Mouse (Mus musculus): ENCODE measurements around the gene Pdcd1lg2. TPM values are rescaled to one million over a fixed set of nuclear protein-coding genes. Genes with fewer than 3 reads are reported as not detected.

Pdcd1lg2 gene
- polyA plus RNA-seq (2015; fragmentation: Nextera tagmentation; extraction: Ambion mirVana): not detected in 2 replicates

DNA sequence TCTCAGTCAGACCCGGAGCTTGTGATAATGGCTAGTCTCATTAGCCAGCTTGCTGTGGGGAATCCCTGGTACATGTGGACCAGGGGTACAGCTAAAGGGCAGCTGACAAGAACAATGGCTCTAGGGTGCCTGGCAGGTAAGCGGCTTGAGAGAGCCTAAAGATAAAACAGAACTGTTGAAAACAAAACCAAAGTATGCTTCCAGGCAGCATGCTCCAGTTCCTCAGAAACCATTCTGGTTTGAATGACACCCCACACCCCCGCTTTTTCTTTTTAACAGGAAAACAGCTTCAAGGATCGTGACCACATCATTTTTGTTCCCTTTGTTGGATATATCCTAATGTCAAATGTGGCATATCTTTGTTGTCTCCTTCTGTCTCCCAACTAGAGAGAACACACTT lies at the start of gene Pdcd1lg2:
Gene Pdcd1lg2, plus strand, starts transcription at position 301 of the 400 bp plus-strand sequence.
- Histone ChIP-seq H3K36me3 (ENCODE audit: control insufficient read depth, insufficient read depth, low read length) (no peaks in the 10 kb centered on the region), H3K27me3 (ENCODE audit: control insufficient read depth, insufficient read depth, low read depth, low read length) (no peaks in the 10 kb centered on the region), H3K4me1 (ENCODE audit: control insufficient read depth, insufficient read depth, low read length) (no peaks in the 10 kb centered on the region), H3K4me2 (ENCODE audit: low read length) (no peak within 1 kb of the TSS), H3K4me3 (ENCODE audit: low read depth, low read length) (no peak within 1 kb of the TSS), H3K9me3 (replicated peaks; ENCODE audit: control insufficient read depth, low read length, poor library complexity, severe bottlenecking) (no peaks in the 10 kb centered on the region), H3K27ac (ENCODE audit: low read length) (no peak within 1 kb of the TSS), H3K9ac (ENCODE audit: low read depth, low read length) (no peak within 1 kb of the TSS)
- ATAC-seq: no peak
- WGBS: 80% methylated on average over 4 of the region's 4 CpGs

GRCm38 (mm10) chr19:29361468-29362130 lies 49.1 kb upstream of the Pdcd1lg2 start:
- no peaks in the 10 kb centered on the region for H3K36me3 ChIP-seq (ENCODE audit: control insufficient read depth, insufficient read depth, low read length)
- peak overlapping the region; percentile 67 for H3K4me3 ChIP-seq (ENCODE audit: low read depth, low read length)
- H3K9ac ChIP-seq (ENCODE audit: low read depth, low read length): peak overlapping the region; percentile 80
- H3K27ac ChIP-seq (ENCODE audit: low read length): peak overlapping the region; percentile 75
- H3K27me3 ChIP-seq (ENCODE audit: control insufficient read depth, insufficient read depth, low read depth, low read length): no peaks in the 10 kb centered on the region
- H3K4me2 ChIP-seq (ENCODE audit: low read length): peak overlapping the region; percentile 63
- H3K9me3 ChIP-seq (replicated peaks; ENCODE audit: control insufficient read depth, low read length, poor library complexity, severe bottlenecking): no peaks in the 10 kb centered on the region
- peak; percentile 100 for ATAC-seq
- 2% methylated on average over 33 of the region's 33 CpGs for WGBS
- peaks cover 18% of the 10 kb centered on the region for H3K4me1 ChIP-seq (ENCODE audit: control insufficient read depth, insufficient read depth, low read length)

DNA sequence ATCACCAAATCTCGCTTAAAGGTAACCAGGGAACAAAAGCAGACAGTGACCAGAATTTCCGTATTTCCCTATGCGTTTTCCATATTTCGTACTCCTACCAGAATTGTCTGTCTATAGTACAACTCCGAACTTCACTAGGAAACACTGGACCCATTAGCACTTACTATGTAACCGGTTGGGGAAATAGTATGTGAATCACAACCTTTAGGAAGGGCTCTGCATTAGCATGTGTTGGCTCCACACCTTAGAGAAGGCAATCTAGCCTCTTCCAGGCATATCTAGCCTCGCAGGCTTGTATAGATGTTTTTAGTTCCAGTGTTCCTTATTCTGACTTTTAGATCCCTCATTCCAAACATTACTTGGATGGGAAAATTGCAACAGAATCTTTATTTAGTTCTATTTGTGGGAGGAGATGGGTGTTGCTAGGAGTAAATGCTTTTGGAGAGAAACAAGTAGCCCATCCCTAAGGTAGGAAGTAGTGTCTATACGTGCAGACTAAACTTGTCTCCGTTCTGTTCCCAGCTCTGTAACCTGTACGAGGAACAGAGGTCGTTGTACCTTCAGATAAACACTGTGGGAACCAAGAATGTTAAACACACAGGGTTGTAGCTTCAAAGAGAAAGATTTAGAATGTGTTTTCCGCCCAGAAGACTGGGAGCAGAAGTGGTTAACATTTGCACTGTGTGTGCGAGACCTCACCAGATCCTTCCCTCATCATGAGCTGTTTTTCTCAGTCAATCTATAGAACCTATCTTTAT lies 48.4 kb upstream of the Pdcd1lg2 start:
- peak overlapping the region; percentile 75 for H3K27ac ChIP-seq (ENCODE audit: low read length)
- 49% methylated on average over 13 of the region's 13 CpGs for WGBS
- peak overlapping the region; percentile 80 for H3K9ac ChIP-seq (ENCODE audit: low read depth, low read length)
- peak; percentile 61; the same call in 1 of the 2 replicates for ATAC-seq
- peak overlapping the region; percentile 67 for H3K4me3 ChIP-seq (ENCODE audit: low read depth, low read length)
- no peaks in the 10 kb centered on the region for H3K9me3 ChIP-seq (replicated peaks; ENCODE audit: control insufficient read depth, low read length, poor library complexity, severe bottlenecking)
- peaks cover 24% of the 10 kb centered on the region for H3K4me1 ChIP-seq (ENCODE audit: control insufficient read depth, insufficient read depth, low read length)
- H3K4me2 ChIP-seq (ENCODE audit: low read length): peak overlapping the region; percentile 63
- no peaks in the 10 kb centered on the region for H3K27me3 ChIP-seq (ENCODE audit: control insufficient read depth, insufficient read depth, low read depth, low read length)
- no peaks in the 10 kb centered on the region for H3K36me3 ChIP-seq (ENCODE audit: control insufficient read depth, insufficient read depth, low read length)

GRCm38 (mm10) chr19:29363557-29363956 lies 47.2 kb upstream of the Pdcd1lg2 start:
- no peak overlapping the region for H3K4me3 ChIP-seq (ENCODE audit: low read depth, low read length)
- WGBS: 93% methylated on average over 7 of the region's 7 CpGs
- no peak for ATAC-seq
- no peaks in the 10 kb centered on the region for H3K36me3 ChIP-seq (ENCODE audit: control insufficient read depth, insufficient read depth, low read length)
- no peak overlapping the region for H3K27ac ChIP-seq (ENCODE audit: low read length)
- H3K4me2 ChIP-seq (ENCODE audit: low read length): no peak overlapping the region
- peaks cover 25% of the 10 kb centered on the region for H3K4me1 ChIP-seq (ENCODE audit: control insufficient read depth, insufficient read depth, low read length)
- H3K27me3 ChIP-seq (ENCODE audit: control insufficient read depth, insufficient read depth, low read depth, low read length): no peaks in the 10 kb centered on the region
- no peak overlapping the region for H3K9ac ChIP-seq (ENCODE audit: low read depth, low read length)
- H3K9me3 ChIP-seq (replicated peaks; ENCODE audit: control insufficient read depth, low read length, poor library complexity, severe bottlenecking): no peaks in the 10 kb centered on the region

GRCm38 (mm10) chr19:29364076-29364475 lies 46.6 kb upstream of the Pdcd1lg2 start:
- Histone ChIP-seq H3K27me3 (ENCODE audit: control insufficient read depth, insufficient read depth, low read depth, low read length) (no peaks in the 10 kb centered on the region), H3K4me2 (ENCODE audit: low read length) (no peak overlapping the region), H3K9ac (ENCODE audit: low read depth, low read length) (no peak overlapping the region), H3K4me3 (ENCODE audit: low read depth, low read length) (no peak overlapping the region), H3K9me3 (replicated peaks; ENCODE audit: control insufficient read depth, low read length, poor library complexity, severe bottlenecking) (no peaks in the 10 kb centered on the region), H3K27ac (ENCODE audit: low read length) (no peak overlapping the region), H3K4me1 (ENCODE audit: control insufficient read depth, insufficient read depth, low read length) (peaks cover 25% of the 10 kb centered on the region), H3K36me3 (ENCODE audit: control insufficient read depth, insufficient read depth, low read length) (no peaks in the 10 kb centered on the region)
- ATAC-seq: no peak
- WGBS: 85% methylated on average over 5 of the region's 5 CpGs

DNA sequence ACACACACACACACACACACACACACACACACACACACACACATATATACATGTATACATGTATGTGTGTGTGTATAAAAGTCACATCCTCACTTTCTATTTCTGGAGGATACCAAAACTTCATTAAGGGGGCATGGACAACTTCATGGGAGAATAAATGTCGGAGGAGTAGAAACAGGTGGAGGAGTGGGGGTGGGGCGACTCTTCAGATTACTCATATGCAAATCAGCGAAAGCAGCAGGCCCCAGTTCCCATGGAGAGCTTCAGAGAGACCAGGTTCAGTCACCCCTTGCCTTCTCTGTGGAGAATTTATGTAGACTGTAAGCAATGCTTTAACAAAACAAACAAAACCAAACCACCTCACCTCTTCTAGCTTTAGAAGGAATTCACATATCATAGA lies 45.6 kb upstream of the Pdcd1lg2 start:
- H3K9me3 ChIP-seq (replicated peaks; ENCODE audit: control insufficient read depth, low read length, poor library complexity, severe bottlenecking): no peaks in the 10 kb centered on the region
- 20% methylated on average over 3 of the region's 3 CpGs for WGBS
- no peak for ATAC-seq
- no peak overlapping the region for H3K9ac ChIP-seq (ENCODE audit: low read depth, low read length)
- H3K4me3 ChIP-seq (ENCODE audit: low read depth, low read length): no peak overlapping the region
- H3K4me2 ChIP-seq (ENCODE audit: low read length): no peak overlapping the region
- H3K27ac ChIP-seq (ENCODE audit: low read length): no peak overlapping the region
- H3K4me1 ChIP-seq (ENCODE audit: control insufficient read depth, insufficient read depth, low read length): peaks cover 21% of the 10 kb centered on the region
- H3K36me3 ChIP-seq (ENCODE audit: control insufficient read depth, insufficient read depth, low read length): no peaks in the 10 kb centered on the region
- no peaks in the 10 kb centered on the region for H3K27me3 ChIP-seq (ENCODE audit: control insufficient read depth, insufficient read depth, low read depth, low read length)

GRCm38 (mm10) chr19:29366226-29366968 lies 44.3 kb upstream of the Pdcd1lg2 start:
- H3K4me2 ChIP-seq (ENCODE audit: low read length): peak overlapping the region; percentile 86
- H3K4me1 ChIP-seq (ENCODE audit: control insufficient read depth, insufficient read depth, low read length): peaks cover 9% of the 10 kb centered on the region; the same call in 1 of the 2 replicates
- H3K27ac ChIP-seq (ENCODE audit: low read length): no peak overlapping the region
- H3K36me3 ChIP-seq (ENCODE audit: control insufficient read depth, insufficient read depth, low read length): no peaks in the 10 kb centered on the region
- H3K9ac ChIP-seq (ENCODE audit: low read depth, low read length): no peak overlapping the region
- no peaks in the 10 kb centered on the region for H3K9me3 ChIP-seq (replicated peaks; ENCODE audit: control insufficient read depth, low read length, poor library complexity, severe bottlenecking)
- no peaks in the 10 kb centered on the region for H3K27me3 ChIP-seq (ENCODE audit: control insufficient read depth, insufficient read depth, low read depth, low read length)
- peak overlapping the region; percentile 46 for H3K4me3 ChIP-seq (ENCODE audit: low read depth, low read length)
- 63% methylated on average over 20 of the region's 20 CpGs for WGBS
- no peak for ATAC-seq

DNA sequence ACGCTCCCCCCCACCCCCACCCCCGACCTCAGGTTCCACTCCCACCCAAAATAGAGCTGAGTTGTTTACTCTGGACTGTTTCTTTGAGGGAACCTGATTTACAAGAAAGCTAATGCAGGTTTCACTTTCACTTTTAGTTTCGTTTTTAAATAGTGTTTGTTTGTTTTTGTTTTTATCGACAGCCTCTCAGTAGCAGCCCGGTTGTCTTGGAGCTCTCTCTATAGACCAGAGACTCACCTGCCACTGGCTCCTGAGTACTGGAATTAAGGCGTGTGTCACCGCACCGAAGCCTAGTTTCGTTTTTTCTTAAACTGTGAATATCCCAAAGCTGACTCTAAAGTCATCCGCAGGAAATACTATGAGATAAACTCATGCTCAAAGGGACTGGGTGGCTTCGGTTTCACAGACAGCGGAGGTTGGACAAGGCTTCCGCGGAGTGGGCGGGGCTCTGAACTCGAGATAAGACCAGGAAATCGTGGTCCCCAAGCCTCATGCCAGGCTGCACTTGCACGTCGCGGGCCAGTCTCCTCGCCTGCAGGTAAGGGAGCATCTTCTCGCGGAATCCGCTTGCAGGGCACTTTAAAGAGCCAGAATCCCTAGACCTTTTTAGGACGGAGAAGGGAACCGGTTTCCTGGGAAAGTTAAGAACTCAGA lies 43.6 kb upstream of the Pdcd1lg2 start, which contains the start of the genes Plgrkt and Cd274:
Gene Plgrkt, minus strand, starts transcription at position 422 of the 654 bp plus-strand sequence.
Gene Cd274, plus strand, starts transcription at position 487 of the 654 bp plus-strand sequence.
- 6% methylated on average over 26 of the region's 26 CpGs for WGBS
- Histone ChIP-seq H3K36me3 (ENCODE audit: control insufficient read depth, insufficient read depth, low read length) (no peaks in the 10 kb centered on the region), H3K9me3 (replicated peaks; ENCODE audit: control insufficient read depth, low read length, poor library complexity, severe bottlenecking) (no peaks in the 10 kb centered on the region), H3K4me2 (ENCODE audit: low read length) (peak within 1 kb of the TSS; percentile 86), H3K27ac (ENCODE audit: low read length) (no peak within 1 kb of the TSS), H3K27me3 (ENCODE audit: control insufficient read depth, insufficient read depth, low read depth, low read length) (no peaks in the 10 kb centered on the region), H3K4me3 (ENCODE audit: low read depth, low read length) (peak within 1 kb of the TSS; percentile 46), H3K4me1 (ENCODE audit: control insufficient read depth, insufficient read depth, low read length) (peaks cover 9% of the 10 kb centered on the region; the same call in 1 of the 2 replicates), H3K9ac (ENCODE audit: low read depth, low read length) (peak within 1 kb of the TSS; percentile 52)
- ATAC-seq: 0 out of 2 replicates have a peak, but pooled peaks have one; percentile 31
